Mouse (Mus musculus) gastrocnemius, postnatal 10 days (tissue): ENCODE measurements around the gene Mcts2. TPM values are rescaled to one million over a fixed set of nuclear protein-coding genes. Genes with fewer than 3 reads are reported as not detected.

ENCODE experiments used
- DNase-seq: peaks from one replicate; pipeline ENCODE4 v3.0.0; 2021; ENCODE audit warnings: mixed read lengths
- total RNA-seq, 2 experiments: library from RNA; stranded (reverse); gene quantifications; 2 replicates each; pipeline ENCODE4 v1.2.3; 2021

The Mcts2 gene
- total RNA-seq, 2 experiments from 2014 or later = 12.5 to 19.3 TPM

- DNase-seq = no peak
Observed at GRCm38 (mm10) chr2:152686399-152686798, 436 bp upstream of the Mcts2 start.

- no peak for DNase-seq
Observed at GRCm38 (mm10) chr2:152691564-152692217, 4.9 kb downstream of the Mcts2 start.

- peak; percentile 70 for DNase-seq
Observed at GRCm38 (mm10) chr2:152693233-152693632, 6.4 kb downstream of the Mcts2 start.

- no peak for DNase-seq
Observed at GRCm38 (mm10) chr2:152693735-152694134, 6.9 kb downstream of the Mcts2 start.

GRCm38 (mm10) chr2:152694708-152695107 is 7.9 kb downstream of the Mcts2 start:
- DNase-seq = no peak

- DNase-seq = no peak
Observed at GRCm38 (mm10) chr2:152696016-152696415, 9.2 kb downstream of the Mcts2 start.

GRCm38 (mm10) chr2:152696476-152697164 is 9.8 kb downstream of the Mcts2 start:
- DNase-seq = peak; percentile 95

- no peak for DNase-seq
Observed at GRCm38 (mm10) chr2:152700138-152700537, 13.3 kb downstream of the Mcts2 start.

GRCm38 (mm10) chr2:152700725-152701124 is 13.9 kb downstream of the Mcts2 start:
- no peak for DNase-seq

- no peak for DNase-seq
Observed at GRCm38 (mm10) chr2:152703596-152704255, 16.9 kb downstream of the Mcts2 start.

- no peak for DNase-seq
Observed at GRCm38 (mm10) chr2:152704256-152704605, 17.4 kb downstream of the Mcts2 start.

GRCm38 (mm10) chr2:152704811-152705370 is 18.1 kb downstream of the Mcts2 start:
- no peak for DNase-seq

- DNase-seq = peak; percentile 78
Observed at GRCm38 (mm10) chr2:152705993-152706571, 19.2 kb downstream of the Mcts2 start.

- DNase-seq = no peak
Observed at GRCm38 (mm10) chr2:152707186-152707585, 20.4 kb downstream of the Mcts2 start.

- DNase-seq = peak; percentile 90
Observed at GRCm38 (mm10) chr2:152707627-152708026, 20.8 kb downstream of the Mcts2 start.

- no peak for DNase-seq
Observed at GRCm38 (mm10) chr2:152709066-152709465, 22.2 kb downstream of the Mcts2 start.

GRCm38 (mm10) chr2:152716241-152716772 is 29.5 kb downstream of the Mcts2 start:
- no peak for DNase-seq

GRCm38 (mm10) chr2:152717652-152718051 is 30.8 kb downstream of the Mcts2 start:
- no peak for DNase-seq

GRCm38 (mm10) chr2:152718076-152718475 is 31.2 kb downstream of the Mcts2 start:
- no peak for DNase-seq

GRCm38 (mm10) chr2:152723651-152724331 is 37.0 kb downstream of the Mcts2 start:
- peak; percentile 62 for DNase-seq

- DNase-seq = no peak
Observed at GRCm38 (mm10) chr2:152724332-152724723, 37.5 kb downstream of the Mcts2 start.
